Mouse (Mus musculus) limb, embryonic 11.5 days (tissue): ENCODE measurements at regions not wholly inside any gene's neighbourhood (a gene's known extent, or its start where the extent isn't known, plus 50 kb on each side); places are given as distances from the start of the nearest gene placed in this dataset.
A peak's percentile ranks its signal among the peaks of the same experiment; 100 is the strongest.

Experiments
- ATAC-seq: fragments of 200-750 bp; cut with Nextera tagmentation; 2 replicates; pipeline ENCODE4 v1.8.0; 2017; ENCODE audit warnings: low read depth; ENCODE audit not compliant: insufficient number of reproducible peaks, low FRiP score, low TSS enrichment
- DNase-seq: peaks from one replicate; pipeline ENCODE4 v3.0.0-alpha.2; 2015; ENCODE audit warnings: low spot score
- H3K27ac ChIP-seq: fragments of 300-500 bp; sonication (generic); replicated peaks from 2 replicates; pipeline ENCODE4 v1.5.1; 2014; ENCODE audit warnings: low read depth, mild to moderate bottlenecking, low read length
- H3K27me3 ChIP-seq: fragments of 300-500 bp; sonication (generic); 2 replicates; pipeline ENCODE4 v1.6.1; 2014; ENCODE audit warnings: mild to moderate bottlenecking, low read length, mixed read lengths; ENCODE audit not compliant: control insufficient read depth, insufficient read depth
- H3K36me3 ChIP-seq: fragments of 300-500 bp; sonication (generic); 2 replicates; pipeline ENCODE4 v1.6.1; 2014; ENCODE audit warnings: mild to moderate bottlenecking, low read length, moderate library complexity, mixed read lengths; ENCODE audit not compliant: control insufficient read depth, insufficient read depth
- H3K4me1 ChIP-seq: fragments of 300-500 bp; sonication (generic); 2 replicates; pipeline ENCODE4 v1.6.1; 2014; ENCODE audit warnings: low read length, mixed read lengths; ENCODE audit not compliant: control insufficient read depth, insufficient read depth
- H3K4me2 ChIP-seq: fragments of 300-500 bp; sonication (generic); 2 replicates; pipeline ENCODE4 v1.6.1; 2014; ENCODE audit warnings: low read depth, mild to moderate bottlenecking, moderate library complexity; ENCODE audit not compliant: severe bottlenecking
- H3K4me3 ChIP-seq: fragments of 300-500 bp; sonication (generic); 2 replicates; pipeline ENCODE4 v1.5.1; 2014; ENCODE audit warnings: low read depth, low read length
- H3K9ac ChIP-seq: fragments of 300-500 bp; sonication (generic); 2 replicates; pipeline ENCODE4 v1.6.1; 2014; ENCODE audit warnings: mild to moderate bottlenecking, low read length
- H3K9me3 ChIP-seq: fragments of 300-500 bp; sonication (generic); 2 replicates; pipeline ENCODE4 v1.6.1; 2016; ENCODE audit warnings: low read length; ENCODE audit not compliant: control insufficient read depth
- WGBS: fragments of 180-500 bp; shearing (Covaris S2); extraction: QIAGEN DNeasy Blood & Tissue Kit; methylation state at CpG from one replicate; pipeline ENCODE4 v1.1.7; 2014; 5-methylcytosine and 5-hydroxymethylcytosine counted together

GRCm38 (mm10) chr11:114238316-114238715 lies 171.5 kb upstream of the Sdk2 start:
- H3K27me3 ChIP-seq: no peaks in the 10 kb centered on the region
- no peaks in the 10 kb centered on the region for H3K9me3 ChIP-seq
- no peak overlapping the region for H3K4me2 ChIP-seq
- no peak overlapping the region for H3K9ac ChIP-seq
- no peak for DNase-seq
- no peak overlapping the region for H3K27ac ChIP-seq
- no peak for ATAC-seq
- WGBS: 80% methylated on average over 8 of the region's 8 CpGs
- no peaks in the 10 kb centered on the region for H3K36me3 ChIP-seq
- peaks cover 9% of the 10 kb centered on the region for H3K4me1 ChIP-seq
- H3K4me3 ChIP-seq: no peak overlapping the region

- Histone ChIP-seq H3K9ac (no peak overlapping the region), H3K27me3 (no peaks in the 10 kb centered on the region), H3K27ac (no peak overlapping the region), H3K9me3 (no peaks in the 10 kb centered on the region), H3K4me2 (no peak overlapping the region), H3K4me1 (peaks cover 10% of the 10 kb centered on the region), H3K4me3 (no peak overlapping the region), H3K36me3 (no peaks in the 10 kb centered on the region)
- ATAC-seq (no peak), DNase-seq (no peak)
- 56% methylated on average over 1 of the region's 1 CpGs for WGBS
Measured at GRCm38 (mm10) chr11:114234542-114234910, 167.7 kb upstream of the Sdk2 start.

- 88% methylated on average over 19 of the region's 19 CpGs for WGBS
- ATAC-seq: no peak
- no peak for DNase-seq
- Histone ChIP-seq H3K9ac (no peak overlapping the region), H3K4me2 (no peak overlapping the region), H3K27me3 (no peaks in the 10 kb centered on the region), H3K9me3 (no peaks in the 10 kb centered on the region), H3K36me3 (no peaks in the 10 kb centered on the region), H3K27ac (no peak overlapping the region), H3K4me1 (peaks cover 4% of the 10 kb centered on the region; the same call in 1 of the 2 replicates), H3K4me3 (no peak overlapping the region)
Measured at GRCm38 (mm10) chr11:114233636-114234541, 167.0 kb upstream of the Sdk2 start.

GRCm38 (mm10) chr11:114231841-114232240 lies 165.0 kb upstream of the Sdk2 start:
- WGBS: 76% methylated on average over 4 of the region's 4 CpGs
- Histone ChIP-seq H3K9me3 (no peaks in the 10 kb centered on the region), H3K27me3 (no peaks in the 10 kb centered on the region), H3K4me1 (0 out of 2 replicates have a peak, but pooled peaks cover 4% of the 10 kb centered on the region), H3K27ac (no peak overlapping the region), H3K4me3 (no peak overlapping the region), H3K36me3 (no peaks in the 10 kb centered on the region; the same call in 1 of the 2 replicates), H3K4me2 (no peak overlapping the region), H3K9ac (no peak overlapping the region)
- no peak for DNase-seq
- ATAC-seq: no peak

GRCm38 (mm10) chr11:114229763-114230162 lies 162.9 kb upstream of the Sdk2 start:
- Histone ChIP-seq H3K27me3 (no peaks in the 10 kb centered on the region), H3K4me3 (no peak overlapping the region), H3K36me3 (no peaks in the 10 kb centered on the region; the same call in 1 of the 2 replicates), H3K4me1 (0 out of 2 replicates have a peak, but pooled peaks cover 4% of the 10 kb centered on the region), H3K4me2 (no peak overlapping the region), H3K9me3 (no peaks in the 10 kb centered on the region), H3K27ac (peak overlapping the region; percentile 45; the same call in 1 of the 2 replicates), H3K9ac (no peak overlapping the region)
- 30% methylated on average over 8 of the region's 8 CpGs for WGBS
- no peak for DNase-seq
- no peak for ATAC-seq

- Histone ChIP-seq H3K4me1 (0 out of 2 replicates have a peak, but pooled peaks cover 4% of the 10 kb centered on the region), H3K9me3 (no peaks in the 10 kb centered on the region), H3K27ac (no peak overlapping the region), H3K9ac (no peak overlapping the region), H3K27me3 (no peaks in the 10 kb centered on the region), H3K36me3 (no peaks in the 10 kb centered on the region; the same call in 1 of the 2 replicates), H3K4me2 (no peak overlapping the region), H3K4me3 (no peak overlapping the region)
- ATAC-seq (no peak), DNase-seq (no peak)
- WGBS: 82% methylated on average over 6 of the region's 6 CpGs
Measured at GRCm38 (mm10) chr11:114229196-114229595, 162.3 kb upstream of the Sdk2 start.

GRCm38 (mm10) chr11:114226553-114226952 lies 159.7 kb upstream of the Sdk2 start:
- Histone ChIP-seq H3K4me2 (no peak overlapping the region), H3K4me1 (0 out of 2 replicates have a peak, but pooled peaks cover 4% of the 10 kb centered on the region), H3K36me3 (no peaks in the 10 kb centered on the region; the same call in 1 of the 2 replicates), H3K27me3 (no peaks in the 10 kb centered on the region), H3K9ac (no peak overlapping the region), H3K4me3 (no peak overlapping the region), H3K27ac (no peak overlapping the region), H3K9me3 (no peaks in the 10 kb centered on the region)
- ATAC-seq (no peak), DNase-seq (no peak)
- WGBS: 94% methylated on average over 13 of the region's 13 CpGs

GRCm38 (mm10) chr11:114224706-114225105 lies 157.9 kb upstream of the Sdk2 start:
- Histone ChIP-seq H3K4me1 (0 out of 2 replicates have a peak, but pooled peaks cover 2% of the 10 kb centered on the region), H3K36me3 (no peaks in the 10 kb centered on the region; the same call in 1 of the 2 replicates), H3K27ac (no peak overlapping the region), H3K9ac (no peak overlapping the region), H3K27me3 (no peaks in the 10 kb centered on the region), H3K4me3 (no peak overlapping the region), H3K9me3 (no peaks in the 10 kb centered on the region), H3K4me2 (no peak overlapping the region)
- no peak for ATAC-seq
- 98% methylated on average over 2 of the region's 2 CpGs for WGBS
- DNase-seq: no peak
